ENCODE assay signal across 8 mouse cellular contexts in genomic region chr10:78487431-78488086, GRCm38 (mm10). TPM values are rescaled to one million over a fixed set of nuclear protein-coding genes. Genes with fewer than 3 reads are reported as not detected.
DNase-seq lines count a peak whose midpoint lies in the region; ATAC-seq and TF ChIP-seq lines count a peak whose summit lies in the region.

No protein-coding gene starts in this region.

- no peaks in the 10 kb centered on the region for H3K36me3 ChIP-seq in CH12.LX (replicated peaks in 1 of 2; ENCODE audit: control insufficient read depth in 1 of 2, insufficient read depth in 1 of 2, low read length in 1 of 2)
- no peaks in the 10 kb centered on the region for H3K36me3 ChIP-seq in forebrain, embryonic 12.5 days (replicated peaks)
- H3K36me3 ChIP-seq in liver, embryonic 15.5 days (replicated peaks) = no peaks in the 10 kb centered on the region
- no peaks in the 10 kb centered on the region for H3K36me3 ChIP-seq in neural tube, embryonic 13.5 days

- DNase-seq in CH12.LX (ENCODE audit: extremely low read depth) = peak; percentile 68
- DNase-seq in c-Kit-positive CD71-positive TER-119-negative erythroid progenitor cells, embryonic 14.5 days (ENCODE audit: low read depth) = peak; percentile 60
- peak; percentile 86 to 90 for DNase-seq in heart, postnatal 10 days
- peak; percentile 84 to 93 for DNase-seq in kidney, postnatal 36 days
- DNase-seq in testis, postnatal 10 days (ENCODE audit: low spot score) = peak; percentile 91

- peak; percentile 89 for ATAC-seq in forebrain, embryonic 12.5 days (ENCODE audit: low FRiP score)
- ATAC-seq in liver, embryonic 15.5 days (ENCODE audit: insufficient read depth) = peak; percentile 44
- peak; percentile 64; the same call in 1 of the 2 replicates for ATAC-seq in neural tube, embryonic 13.5 days (ENCODE audit: low read depth)

- H3K9me3 ChIP-seq in CH12.LX (replicated peaks; ENCODE audit: low read length) = peaks cover 2% of the 10 kb centered on the region
- no peaks in the 10 kb centered on the region for H3K9me3 ChIP-seq in forebrain, embryonic 12.5 days
- H3K9me3 ChIP-seq in liver, embryonic 15.5 days (replicated peaks) = no peaks in the 10 kb centered on the region
- H3K9me3 ChIP-seq in neural tube, embryonic 13.5 days = no peaks in the 10 kb centered on the region

- H3K27me3 ChIP-seq in CH12.LX (replicated peaks) = peaks cover 75% of the 10 kb centered on the region
- H3K27me3 ChIP-seq in forebrain, embryonic 12.5 days = peaks cover 32% of the 10 kb centered on the region
- H3K27me3 ChIP-seq in liver, embryonic 15.5 days = peaks cover 7% of the 10 kb centered on the region
- peaks cover 22% of the 10 kb centered on the region for H3K27me3 ChIP-seq in neural tube, embryonic 13.5 days

- peaks cover 3 to 4% of the 10 kb centered on the region in 2 experiments; a peak in 1 of 4 replicates for H3K4me1 ChIP-seq in CH12.LX (ENCODE audit: control insufficient read depth in 1 of 2, insufficient read depth in 2 of 2)
- H3K4me1 ChIP-seq in forebrain, embryonic 12.5 days = no peaks in the 10 kb centered on the region; the same call in 1 of the 2 replicates
- H3K4me1 ChIP-seq in liver, embryonic 15.5 days (replicated peaks) = peaks cover 16% of the 10 kb centered on the region
- peaks cover 7% of the 10 kb centered on the region for H3K4me1 ChIP-seq in neural tube, embryonic 13.5 days (replicated peaks)

- intact Hi-C loops in heart, postnatal 10 days (cut with DNase I) = loop anchor here (2.0 kb wide), 1 partner anchor 47 kb away; no protein-coding TSS in a partner anchor

- TF ChIP-seq CTCF in CH12.LX (conservative IDR thresholded peaks at IDR 0.05 in 1 of 2, IDR thresholded peaks at IDR 0.05 in 1 of 2; ENCODE audit: low read depth in 2 of 2, low read length in 2 of 2) = peak; percentile 85 to 86

- H3K79me2 ChIP-seq in CH12.LX (replicated peaks; ENCODE audit: control insufficient read depth, extremely low read depth, insufficient read depth, poor library complexity, severe bottlenecking) = no peaks in the 10 kb centered on the region

- H3K4me3 ChIP-seq in CH12.LX (replicated peaks in 1 of 3; ENCODE audit: low read depth in 2 of 3, low read length in 2 of 3, poor library complexity in 1 of 3) = no peak overlapping the region
- peak overlapping the region; percentile 15; the same call in 1 of the 2 replicates for H3K4me3 ChIP-seq in forebrain, embryonic 12.5 days (replicated peaks)
- peak overlapping the region; percentile 25; the same call in 1 of the 2 replicates for H3K4me3 ChIP-seq in liver, embryonic 15.5 days (replicated peaks)
- peak overlapping the region; percentile 15; the same call in 1 of the 2 replicates for H3K4me3 ChIP-seq in neural tube, embryonic 13.5 days

- no peak overlapping the region for H3K27ac ChIP-seq in CH12.LX (ENCODE audit: insufficient read depth, low read depth)
- no peak overlapping the region for H3K27ac ChIP-seq in forebrain, embryonic 12.5 days
- H3K27ac ChIP-seq in liver, embryonic 15.5 days (replicated peaks) = no peak overlapping the region
- H3K27ac ChIP-seq in neural tube, embryonic 13.5 days (replicated peaks) = no peak overlapping the region

- in situ Hi-C loops in CH12.LX (cut with MboI; ENCODE audit: low pct_ligation_motif_present, low pct_unique_long_range_greater_than_20kb, low sequenced_read_pairs) = no loop called here

- no peak overlapping the region for H3K9ac ChIP-seq in CH12.LX (ENCODE audit: insufficient read depth, low read depth)
- 0 out of 2 replicates have a peak overlapping the region, but pooled peaks have one; percentile 1 for H3K9ac ChIP-seq in forebrain, embryonic 12.5 days
- H3K9ac ChIP-seq in liver, embryonic 15.5 days = no peak overlapping the region
- no peak overlapping the region for H3K9ac ChIP-seq in neural tube, embryonic 13.5 days

- no peak for TF ChIP-seq EP300 in CH12.LX (IDR thresholded peaks at IDR 0.05; ENCODE audit: low read length)

- no peak for TF ChIP-seq POLR2A in CH12.LX (IDR thresholded peaks at IDR 0.05; ENCODE audit: low read depth, low read length)

- WGBS in forebrain, embryonic 12.5 days = 10% methylated on average over 26 of the region's 26 CpGs
- WGBS in liver, embryonic 15.5 days (ENCODE audit: insufficient replicate concordance) = 13% methylated on average over 26 of the region's 26 CpGs
- WGBS in neural tube, embryonic 13.5 days = 9% methylated on average over 26 of the region's 26 CpGs

- H3K4me2 ChIP-seq in CH12.LX (ENCODE audit: insufficient read depth, low read depth, poor library complexity, severe bottlenecking) = no peak overlapping the region
- peak overlapping the region; percentile 47 for H3K4me2 ChIP-seq in forebrain, embryonic 12.5 days
- H3K4me2 ChIP-seq in liver, embryonic 15.5 days = peak overlapping the region; percentile 52
- H3K4me2 ChIP-seq in neural tube, embryonic 13.5 days = peak overlapping the region; percentile 50

- dilution Hi-C loops in CH12.LX (cut with MboI; ENCODE audit: extremely low pct_ligation_motif_present, extremely low pct_unique_long_range_greater_than_20kb, low sequenced_read_pairs) = no loop called here

- peak; percentile 64 for TF ChIP-seq RAD21 in CH12.LX (IDR thresholded peaks at IDR 0.05; ENCODE audit: low read depth, low read length)

TF ChIP-seq in CH12.LX, 34 proteins besides CTCF, POLR2A, EP300 and RAD21:
- no peak for TF ChIP-seq UBTF (IDR thresholded peaks at IDR 0.05; ENCODE audit: low read depth, low read length)
- TF ChIP-seq MYC (IDR thresholded peaks at IDR 0.05; ENCODE audit: low read depth, low read length) = no peak
- TF ChIP-seq MAZ (IDR thresholded peaks at IDR 0.05; ENCODE audit: low read depth, low read length) = no peak
- TF ChIP-seq BHLHE40 (IDR thresholded peaks at IDR 0.05; ENCODE audit: low read depth, low read length) = 0 out of 2 replicates have a peak, but pooled peaks have one; percentile 19
- TF ChIP-seq SMC3 (IDR thresholded peaks at IDR 0.05; ENCODE audit: low read depth, low read length) = peak; percentile 75

RNA-seq across cellular contexts. Expression of gene Pdxk, which starts 22.8 kb away (rescaled TPM):
- 6.4 and 8.4 TPM in 2 replicates for total RNA-seq in CH12.LX (2012; rRNA removed)
- total RNA-seq in CH12.LX (2014; rRNA removed) = 4.3 TPM in 2 replicates
- 6.3 and 6.8 TPM in 2 replicates for polyA plus RNA-seq in CH12.LX (2012; ENCODE audit: insufficient read length, low read depth)
- polyA plus RNA-seq in forebrain, embryonic 12.5 days (2016; fragmentation: Nextera tagmentation; extraction: Ambion mirVana) = 9.0 and 10.0 TPM in 2 replicates
- total RNA-seq in heart, postnatal 10 days (2021) = 10 to 100 TPM in 1 of 2 experiments, 1 to 10 TPM in 1; 9.4 to 10.0 TPM
- polyA plus RNA-seq in liver, embryonic 15.5 days (2015; fragmentation: Nextera tagmentation; extraction: Ambion mirVana) = 5.9 and 6.0 TPM in 2 replicates
- 16.1 and 18.6 TPM in 2 replicates for polyA plus RNA-seq in neural tube, embryonic 13.5 days (2015; fragmentation: Nextera tagmentation; extraction: Ambion mirVana)

RNA-seq across cellular contexts. Expression of gene Olfr1358, which starts 29.7 kb away (rescaled TPM):
- total RNA-seq in CH12.LX (2012; rRNA removed) (not detected in 2 replicates), CH12.LX (2014; rRNA removed) (not detected in 2 replicates)
- polyA plus RNA-seq in CH12.LX (2012; ENCODE audit: insufficient read length, low read depth) = not detected in 2 replicates
- not detected in 2 replicates for polyA plus RNA-seq in forebrain, embryonic 12.5 days (2016; fragmentation: Nextera tagmentation; extraction: Ambion mirVana)
- not detected for total RNA-seq in heart, postnatal 10 days (2021)
- not detected in 2 replicates for polyA plus RNA-seq in liver, embryonic 15.5 days (2015; fragmentation: Nextera tagmentation; extraction: Ambion mirVana)
- polyA plus RNA-seq in neural tube, embryonic 13.5 days (2015; fragmentation: Nextera tagmentation; extraction: Ambion mirVana) = not detected in 2 replicates

Comparison
In these comparisons a context has a peak if more than half of its experiments do, and no peak if none do; other contexts are left out.
1. H3K4me3 ChIP-seq: peak in forebrain, embryonic 12.5 days (single experiment), liver, embryonic 15.5 days (single experiment) and neural tube, embryonic 13.5 days (single experiment); none in CH12.LX (0 of 3).
2. Peak in every context shown above with its lines, with median percentiles within 50 percentile points of each other: DNase-seq and ATAC-seq.